Mouse (Mus musculus) heart, postnatal 14 days (tissue): Measurements from ENCODE around the gene Ddx18. TPM values are rescaled to one million over a fixed set of nuclear protein-coding genes. Genes with fewer than 3 reads are reported as not detected.

Experiments used
- DNase-seq, 2 experiments: peaks; one replicate each; pipeline ENCODE4 v3.0.0; 2021 to 2022
- intact Hi-C: fragments of 180-260 bp; cut with DNase I; formaldehyde crosslinking; loops from one replicate; pipeline ENCODE4 v1.15.1; 2025
- total RNA-seq, 2 experiments: library from RNA; stranded (reverse); gene quantifications; 2 replicates each; pipeline ENCODE4 v1.2.3; 2021

The Ddx18 gene
- total RNA-seq, 2 experiments from 2014 or later = 13.9 to 14.8 TPM

- no peak for DNase-seq
- intact Hi-C loops = no loop called here
These were observed 39.4 kb downstream of the Ddx18 start, which contains the start of gene Htr5b for GRCm38 (mm10) chr1:121528399-121528720. Gene Htr5b (minus strand): TSS chr1:121528465.

GRCm38 (mm10) chr1:121527600-121528398 lies 40.0 kb downstream of the Ddx18 start:
- intact Hi-C loops = no loop called here
- no peak for DNase-seq

GRCm38 (mm10) chr1:121527061-121527460 lies 40.7 kb downstream of the Ddx18 start:
- intact Hi-C loops = no loop called here

GRCm38 (mm10) chr1:121518609-121519008 lies 49.2 kb downstream of the Ddx18 start:
- intact Hi-C loops = no loop called here
- no peak for DNase-seq

More at GRCm38 (mm10) chr1:121527061-121527460, 40.7 kb downstream of the Ddx18 start:
- DNase-seq = no peak

GRCm38 (mm10) chr1:121511966-121512365 lies 55.8 kb downstream of the Ddx18 start:
- intact Hi-C loops = no loop called here

GRCm38 (mm10) chr1:121511186-121511585 lies 56.6 kb downstream of the Ddx18 start:
- no peak for DNase-seq
- intact Hi-C loops = no loop called here

More at GRCm38 (mm10) chr1:121511966-121512365, 55.8 kb downstream of the Ddx18 start:
- DNase-seq = no peak

- no peak for DNase-seq
- intact Hi-C loops = no loop called here
These were observed 57.2 kb downstream of the Ddx18 start for GRCm38 (mm10) chr1:121510420-121511140.

GRCm38 (mm10) chr1:121508729-121509128 lies 59.1 kb downstream of the Ddx18 start:
- intact Hi-C loops = no loop called here
- no peak for DNase-seq

Other genes with a start within 250 kb of the Ddx18 start
- 10 to 100 TPM; 62.6 to 64.8 TPM for gene Insig2, start 235.4 kb downstream of the Ddx18 start, total RNA-seq
- 10 to 100 TPM; 14.3 to 15.9 TPM for gene Ccdc93, start 136.9 kb downstream of the Ddx18 start, total RNA-seq
- gene Htr5b, start 39.5 kb downstream of the Ddx18 start, total RNA-seq = not detected